In the genomic region with DNA sequence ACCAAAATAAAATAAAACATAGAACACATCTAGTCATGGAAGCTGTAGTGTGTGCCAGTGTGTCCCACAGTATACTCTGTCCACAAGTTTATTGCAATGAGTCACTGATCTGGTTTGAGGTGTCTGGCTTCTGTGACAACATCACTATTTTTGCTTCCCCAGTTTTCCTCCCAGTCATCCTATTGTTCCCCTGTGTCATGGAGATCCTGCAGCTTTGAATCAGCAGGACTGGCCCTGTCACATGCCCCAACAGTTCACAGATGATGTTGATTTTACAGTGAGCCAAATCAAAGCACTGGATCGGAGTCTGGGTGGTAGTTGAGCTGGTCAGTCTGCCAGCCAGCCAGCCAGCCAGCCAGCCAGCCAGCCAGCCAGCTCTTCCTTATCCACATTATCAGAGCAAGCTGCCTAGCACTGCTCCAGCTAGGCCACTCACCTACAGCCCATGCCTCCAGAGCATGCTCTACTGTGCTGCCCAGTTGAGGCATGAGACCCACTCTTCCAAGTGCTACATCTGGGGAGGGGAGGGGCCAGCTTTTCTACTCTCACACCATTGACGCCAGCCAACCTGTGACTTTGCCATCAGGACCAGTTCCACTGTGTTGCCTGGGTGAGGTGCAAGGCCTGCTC, we compare ENCODE assay signal across 17 mouse cellular contexts.
DNase-seq lines count a peak whose midpoint lies in the region; ATAC-seq and TF ChIP-seq lines count a peak whose summit lies in the region.
"Had no signal": no experiment of that assay in that cellular context is flagged by ENCODE, and none has a peak within 500 bp of the region (broad histone marks: within the 10 kb centered on the region; RNA-seq: fewer than 3 reads in every experiment).

No protein-coding gene starts in this region.

- DNase-seq in embryonic facial prominence, embryonic 10.5 days (ENCODE audit: low spot score) = no peak
- DNase-seq in kidney, postnatal 14 days = no peak
- no peak for DNase-seq in stomach, postnatal 0 days (ENCODE audit: low spot score)
- DNase-seq in c-Kit-positive CD71-positive TER-119-positive erythroid progenitor cells, embryonic 14.5 days (ENCODE audit: low spot score) = no peak
- DNase-seq: B cell, adult 2 months; cerebellum, adult 9-11 months; heart, adult 2 months; kidney, adult 2 months; right cerebral cortex, postnatal 4 days; thymus, adult 18-20 months had no signal

- no peak overlapping the region for H3K9ac ChIP-seq in embryonic facial prominence, embryonic 15.5 days
- no peak overlapping the region for H3K9ac ChIP-seq in kidney, embryonic 15.5 days
- H3K9ac ChIP-seq in stomach, embryonic 14.5 days (replicated peaks; ENCODE audit: low read depth, low read length) = no peak overlapping the region
- H3K9ac ChIP-seq in stomach, postnatal 0 days (ENCODE audit: low read length) = no peak overlapping the region
- no peak overlapping the region for H3K9ac ChIP-seq in midbrain, embryonic 16.5 days (ENCODE audit: low read depth, low read length)
- H3K9ac ChIP-seq: heart, embryonic 15.5 days; liver, embryonic 12.5 days; lung, embryonic 15.5 days had no signal

- H3K4me3 ChIP-seq in embryonic facial prominence, embryonic 15.5 days (replicated peaks) = no peak overlapping the region
- no peak overlapping the region for H3K4me3 ChIP-seq in embryonic facial prominence, embryonic 10.5 days
- H3K4me3 ChIP-seq in kidney, embryonic 15.5 days (replicated peaks) = no peak overlapping the region
- H3K4me3 ChIP-seq in stomach, embryonic 14.5 days (ENCODE audit: low read depth, low read length) = no peak overlapping the region
- H3K4me3 ChIP-seq in stomach, postnatal 0 days (ENCODE audit: low read depth, low read length) = no peak overlapping the region
- H3K4me3 ChIP-seq in midbrain, embryonic 16.5 days (ENCODE audit: low read depth, low read length) = no peak overlapping the region
- H3K4me3 ChIP-seq: heart, adult 2 months; heart, embryonic 15.5 days; liver, embryonic 12.5 days; lung, embryonic 15.5 days had no signal

- H3K27ac ChIP-seq in embryonic facial prominence, embryonic 15.5 days (replicated peaks) = no peak overlapping the region
- no peak overlapping the region for H3K27ac ChIP-seq in embryonic facial prominence, embryonic 10.5 days (replicated peaks)
- H3K27ac ChIP-seq in kidney, embryonic 15.5 days = no peak overlapping the region
- no peak overlapping the region for H3K27ac ChIP-seq in stomach, embryonic 14.5 days (ENCODE audit: low read length)
- no peak overlapping the region for H3K27ac ChIP-seq in stomach, postnatal 0 days (replicated peaks)
- no peak overlapping the region for H3K27ac ChIP-seq in midbrain, embryonic 16.5 days (ENCODE audit: low read length)
- H3K27ac ChIP-seq: heart, adult 2 months; heart, embryonic 15.5 days; liver, embryonic 12.5 days; lung, embryonic 15.5 days had no signal

- ATAC-seq in embryonic facial prominence, embryonic 15.5 days (ENCODE audit: insufficient number of reproducible peaks, low FRiP score, low TSS enrichment, low read depth) = 0 out of 2 replicates have a peak, but pooled peaks have one; percentile 43
- peak; percentile 36; the same call in 1 of the 2 replicates for ATAC-seq in kidney, embryonic 15.5 days (replicated peaks; ENCODE audit: low FRiP score)
- ATAC-seq in stomach, embryonic 14.5 days (ENCODE audit: insufficient number of reproducible peaks, insufficient read depth, low FRiP score, low read depth) = 0 out of 2 replicates have a peak, but pooled peaks have one; percentile 28
- ATAC-seq in stomach, postnatal 0 days (ENCODE audit: low FRiP score, low TSS enrichment) = no peak
- ATAC-seq in midbrain, embryonic 16.5 days = peak; percentile 60; the same call in 1 of the 2 replicates
- ATAC-seq: liver, embryonic 12.5 days had no signal

- H3K27me3 ChIP-seq in embryonic facial prominence, embryonic 15.5 days = no peaks in the 10 kb centered on the region
- 0 out of 2 replicates have a peak, but pooled peaks cover 7% of the 10 kb centered on the region for H3K27me3 ChIP-seq in embryonic facial prominence, embryonic 10.5 days (replicated peaks; ENCODE audit: low read depth, poor library complexity, severe bottlenecking)
- no peaks in the 10 kb centered on the region for H3K27me3 ChIP-seq in kidney, embryonic 15.5 days
- no peaks in the 10 kb centered on the region for H3K27me3 ChIP-seq in stomach, embryonic 14.5 days (ENCODE audit: control insufficient read depth, insufficient read depth, low read length)
- no peaks in the 10 kb centered on the region for H3K27me3 ChIP-seq in stomach, postnatal 0 days (ENCODE audit: control insufficient read depth, insufficient read depth, low read length)
- H3K27me3 ChIP-seq in midbrain, embryonic 16.5 days (ENCODE audit: control insufficient read depth, insufficient read depth, low read depth, low read length) = no peaks in the 10 kb centered on the region
- H3K27me3 ChIP-seq: heart, embryonic 15.5 days; liver, embryonic 12.5 days; lung, embryonic 15.5 days had no signal

- H3K4me1 ChIP-seq in embryonic facial prominence, embryonic 15.5 days = no peaks in the 10 kb centered on the region
- H3K4me1 ChIP-seq in embryonic facial prominence, embryonic 10.5 days = no peaks in the 10 kb centered on the region
- no peaks in the 10 kb centered on the region for H3K4me1 ChIP-seq in kidney, embryonic 15.5 days
- no peaks in the 10 kb centered on the region for H3K4me1 ChIP-seq in stomach, embryonic 14.5 days (ENCODE audit: control insufficient read depth, insufficient read depth, low read length)
- no peaks in the 10 kb centered on the region for H3K4me1 ChIP-seq in stomach, postnatal 0 days (replicated peaks; ENCODE audit: control insufficient read depth, insufficient read depth)
- H3K4me1 ChIP-seq in midbrain, embryonic 16.5 days (ENCODE audit: control insufficient read depth, insufficient read depth, low read length) = 0 out of 2 replicates have a peak, but pooled peaks cover 3% of the 10 kb centered on the region
- H3K4me1 ChIP-seq: heart, embryonic 15.5 days; liver, embryonic 12.5 days; lung, embryonic 15.5 days had no signal

- 68% methylated on average over 2 of the region's 2 CpGs for WGBS in embryonic facial prominence, embryonic 15.5 days
- 89% methylated on average over 2 of the region's 2 CpGs for WGBS in embryonic facial prominence, embryonic 10.5 days
- 68% methylated on average over 2 of the region's 2 CpGs for WGBS in kidney, embryonic 15.5 days
- WGBS in stomach, embryonic 14.5 days = 79% methylated on average over 2 of the region's 2 CpGs
- 70% methylated on average over 2 of the region's 2 CpGs for WGBS in stomach, postnatal 0 days
- WGBS in midbrain, embryonic 16.5 days = 86% methylated on average over 2 of the region's 2 CpGs

- no peaks in the 10 kb centered on the region for H3K36me3 ChIP-seq in embryonic facial prominence, embryonic 15.5 days
- H3K36me3 ChIP-seq in embryonic facial prominence, embryonic 10.5 days (replicated peaks) = no peaks in the 10 kb centered on the region
- H3K36me3 ChIP-seq in kidney, embryonic 15.5 days = no peaks in the 10 kb centered on the region
- H3K36me3 ChIP-seq in stomach, embryonic 14.5 days (ENCODE audit: control insufficient read depth, insufficient read depth, low read length) = no peaks in the 10 kb centered on the region
- no peaks in the 10 kb centered on the region for H3K36me3 ChIP-seq in stomach, postnatal 0 days (ENCODE audit: control insufficient read depth, insufficient read depth, low read length)
- no peaks in the 10 kb centered on the region for H3K36me3 ChIP-seq in midbrain, embryonic 16.5 days (ENCODE audit: control insufficient read depth, insufficient read depth, low read length)
- H3K36me3 ChIP-seq: heart, embryonic 15.5 days; liver, embryonic 12.5 days; lung, embryonic 15.5 days had no signal

- H3K4me2 ChIP-seq in embryonic facial prominence, embryonic 15.5 days (replicated peaks) = no peak overlapping the region
- H3K4me2 ChIP-seq in kidney, embryonic 15.5 days = no peak overlapping the region
- no peak overlapping the region for H3K4me2 ChIP-seq in stomach, embryonic 14.5 days (replicated peaks; ENCODE audit: low read depth, low read length)
- H3K4me2 ChIP-seq in stomach, postnatal 0 days (replicated peaks; ENCODE audit: low read depth) = no peak overlapping the region
- no peak overlapping the region for H3K4me2 ChIP-seq in midbrain, embryonic 16.5 days (ENCODE audit: low read length)
- H3K4me2 ChIP-seq: heart, embryonic 15.5 days; liver, embryonic 12.5 days; lung, embryonic 15.5 days had no signal

- no peak for TF ChIP-seq EP300 in stomach, postnatal 0 days (optimal IDR thresholded peaks at IDR 0.05)

- H3K9me3 ChIP-seq in embryonic facial prominence, embryonic 15.5 days (replicated peaks) = no peaks in the 10 kb centered on the region
- H3K9me3 ChIP-seq in embryonic facial prominence, embryonic 10.5 days = no peaks in the 10 kb centered on the region
- H3K9me3 ChIP-seq in kidney, embryonic 15.5 days (replicated peaks) = no peaks in the 10 kb centered on the region
- no peaks in the 10 kb centered on the region for H3K9me3 ChIP-seq in stomach, embryonic 14.5 days (ENCODE audit: control insufficient read depth, low read depth, low read length)
- no peaks in the 10 kb centered on the region for H3K9me3 ChIP-seq in stomach, postnatal 0 days (ENCODE audit: control insufficient read depth, low read length)
- no peaks in the 10 kb centered on the region for H3K9me3 ChIP-seq in midbrain, embryonic 16.5 days (replicated peaks; ENCODE audit: control insufficient read depth, low read length, poor library complexity, severe bottlenecking)
- H3K9me3 ChIP-seq: heart, embryonic 15.5 days; liver, embryonic 12.5 days; lung, embryonic 15.5 days had no signal

- TF ChIP-seq CTCF in stomach, postnatal 0 days (IDR thresholded peaks at IDR 0.05; ENCODE audit: low read depth) = no peak
